Mouse (Mus musculus) neutrophil, adult 5-6 weeks (primary cell): ENCODE results near the gene Foxn3. TPM values are rescaled to one million over a fixed set of nuclear protein-coding genes. Genes with fewer than 3 reads are reported as not detected.

Source experiments
- ATAC-seq: fragments of 151-379, 151-347 bp; 2 replicates; pipeline ENCODE4 v1.8.0; 2017; ENCODE audit warnings: mild to moderate bottlenecking, moderate TSS enrichment; ENCODE audit not compliant: insufficient number of reproducible peaks, poor library complexity, low FRiP score, severe bottlenecking; ENCODE audit errors: extremely low read depth
- total RNA-seq: library from RNA; stranded (forward); fragments of 200-1000 nt; gene quantifications from 2 replicates; pipeline ENCODE4 v1.2.3, GENCODE M21; 2017

The Foxn3 gene
- total RNA-seq, 1 experiment from 2014 or later, result 92.8 TPM

- no peak for ATAC-seq
Observed at GRCm38 (mm10) chr12:99262840-99263239, 300.5 kb downstream of the Foxn3 start.

GRCm38 (mm10) chr12:99262066-99262599, 301.2 kb downstream of the Foxn3 start:
- ATAC-seq, result no peak

GRCm38 (mm10) chr12:99260171-99260570, 303.2 kb downstream of the Foxn3 start:
- ATAC-seq, result no peak

GRCm38 (mm10) chr12:99257570-99257969, 305.8 kb downstream of the Foxn3 start:
- ATAC-seq, result no peak

GRCm38 (mm10) chr12:99256997-99257396, 306.4 kb downstream of the Foxn3 start:
- ATAC-seq, result no peak

GRCm38 (mm10) chr12:99256463-99256862, 306.9 kb downstream of the Foxn3 start:
- ATAC-seq, result no peak

- ATAC-seq, result no peak
Observed at GRCm38 (mm10) chr12:99254436-99254835, 308.9 kb downstream of the Foxn3 start.

GRCm38 (mm10) chr12:99253562-99253961, 309.8 kb downstream of the Foxn3 start:
- ATAC-seq, result no peak

- no peak for ATAC-seq
Observed at GRCm38 (mm10) chr12:99248606-99249005, 314.8 kb downstream of the Foxn3 start.

GRCm38 (mm10) chr12:99247939-99248338, 315.4 kb downstream of the Foxn3 start:
- no peak for ATAC-seq

GRCm38 (mm10) chr12:99246984-99247746, 316.2 kb downstream of the Foxn3 start:
- no peak for ATAC-seq

- ATAC-seq, result no peak
Observed at GRCm38 (mm10) chr12:99244673-99245072, 318.7 kb downstream of the Foxn3 start.

GRCm38 (mm10) chr12:99244264-99244663, 319.1 kb downstream of the Foxn3 start:
- ATAC-seq, result no peak

GRCm38 (mm10) chr12:99243316-99243715, 320.1 kb downstream of the Foxn3 start:
- ATAC-seq, result no peak

GRCm38 (mm10) chr12:99240185-99240726, 323.1 kb downstream of the Foxn3 start:
- no peak for ATAC-seq

GRCm38 (mm10) chr12:99239735-99240134, 323.6 kb downstream of the Foxn3 start:
- no peak for ATAC-seq

GRCm38 (mm10) chr12:99237497-99237896, 325.9 kb downstream of the Foxn3 start:
- ATAC-seq, result no peak

- no peak for ATAC-seq
Observed at GRCm38 (mm10) chr12:99234346-99234745, 329.0 kb downstream of the Foxn3 start.

- ATAC-seq, result no peak
Observed at GRCm38 (mm10) chr12:99233386-99233785, 330.0 kb downstream of the Foxn3 start.

- no peak for ATAC-seq
Observed at GRCm38 (mm10) chr12:99232478-99232877, 330.9 kb downstream of the Foxn3 start.
